Mouse (Mus musculus) T-helper 1 cell (primary cell): ENCODE measurements around the gene Olfr1537.

Source experiments
- in situ Hi-C: fragments of 300-600 bp; cut with MboI, MseI; formaldehyde crosslinking; loops from one replicate; pipeline ENCODE4 v1.15.1; 2025; ENCODE audit warnings: high pct_unique_total_duplicates

Olfr1537 gene

DNA sequence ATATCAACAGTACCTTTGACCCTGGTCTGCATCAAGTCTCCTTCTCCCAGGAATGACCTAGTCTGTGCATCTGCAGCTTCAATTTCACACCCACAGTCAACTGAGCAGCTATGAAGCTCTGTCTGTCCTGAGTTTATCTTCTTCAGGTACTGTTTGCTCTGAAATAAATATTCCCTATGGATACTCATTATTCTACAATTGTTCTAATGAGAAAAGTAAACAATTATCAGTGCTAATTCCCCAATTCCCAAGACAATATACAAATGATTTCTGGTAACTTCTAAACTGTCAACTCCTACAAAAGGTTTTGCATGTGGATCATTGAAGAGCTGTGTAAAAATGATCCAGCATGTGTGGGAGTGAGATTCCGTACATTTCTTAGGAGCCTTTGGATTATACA is at the start of gene Olfr1537:
Gene Olfr1537 (minus strand): TSS at position 101 of the 400 bp plus-strand sequence.
- in situ Hi-C loops: no loop called here

DNA sequence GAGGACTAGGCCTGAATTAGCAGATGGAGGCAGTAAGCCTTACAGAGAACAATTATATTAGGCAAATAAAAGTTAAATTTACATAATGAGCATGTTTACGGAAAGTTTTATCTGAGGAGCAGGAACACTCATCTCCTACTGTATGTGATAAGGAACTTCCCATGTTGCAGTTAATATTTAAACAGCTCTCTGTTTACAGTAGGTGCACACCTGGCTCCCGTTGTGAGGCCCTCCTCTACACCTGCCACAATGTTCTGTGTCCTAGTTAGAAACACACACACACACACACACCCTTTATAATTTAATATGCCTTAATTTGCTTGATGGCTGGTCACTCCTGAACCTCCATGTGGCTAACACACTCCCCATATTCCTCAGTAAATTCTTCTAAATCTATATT is 37.3 kb upstream of the Olfr1537 start:
- in situ Hi-C loops: no loop called here

GRCm38 (mm10) chr9:39276718-39277117 is 26.9 kb upstream of the Olfr1537 start, which contains the start of gene Olfr945:
TSS of gene Olfr945 (minus strand) at chr9:39276818.
- in situ Hi-C loops: no loop called here

DNA sequence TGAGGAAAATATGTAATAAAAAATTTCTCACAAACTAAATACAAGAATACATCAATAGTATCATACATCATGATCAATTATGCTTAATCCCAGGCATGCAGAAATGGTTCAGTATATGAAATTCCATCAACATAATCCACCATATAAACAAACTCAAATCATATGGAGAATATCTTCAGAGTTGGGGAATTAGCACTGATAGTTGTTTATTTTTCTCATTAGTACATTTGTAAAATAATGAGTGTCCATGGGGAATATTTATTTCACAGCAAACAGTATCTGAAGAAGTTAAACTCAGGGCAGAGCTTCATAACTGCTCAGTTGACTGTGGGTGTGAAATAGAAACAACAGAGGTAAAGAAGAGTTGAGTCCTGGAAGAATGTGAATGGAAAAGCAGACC is 48.2 kb downstream of the Olfr1537 start, which contains the start of gene Olfr944:
Gene Olfr944 (plus strand): TSS at position 301 of the 400 bp plus-strand sequence.
- in situ Hi-C loops: no loop called here
